Mouse (Mus musculus) mouse embryonic stem cell (cell line): ENCODE measurements around the gene Snd1.

ENCODE experiments used
- in situ Hi-C, 2 experiments: fragments of 300-500 bp; cut with MboI; formaldehyde crosslinking; loops; 1 replicate in 1 of 2; 3 replicates in 1 of 2; pipeline ENCODE4 v1.14.3; 2019 to 2020; ENCODE audit warnings: low sequenced_read_pairs in 2 of 2, low pct_unique_long_range_greater_than_20kb in 1 of 2, mixed read lengths in 1 of 2; ENCODE audit not compliant: unreplicated experiment in 1 of 2

The Snd1 gene

DNA sequence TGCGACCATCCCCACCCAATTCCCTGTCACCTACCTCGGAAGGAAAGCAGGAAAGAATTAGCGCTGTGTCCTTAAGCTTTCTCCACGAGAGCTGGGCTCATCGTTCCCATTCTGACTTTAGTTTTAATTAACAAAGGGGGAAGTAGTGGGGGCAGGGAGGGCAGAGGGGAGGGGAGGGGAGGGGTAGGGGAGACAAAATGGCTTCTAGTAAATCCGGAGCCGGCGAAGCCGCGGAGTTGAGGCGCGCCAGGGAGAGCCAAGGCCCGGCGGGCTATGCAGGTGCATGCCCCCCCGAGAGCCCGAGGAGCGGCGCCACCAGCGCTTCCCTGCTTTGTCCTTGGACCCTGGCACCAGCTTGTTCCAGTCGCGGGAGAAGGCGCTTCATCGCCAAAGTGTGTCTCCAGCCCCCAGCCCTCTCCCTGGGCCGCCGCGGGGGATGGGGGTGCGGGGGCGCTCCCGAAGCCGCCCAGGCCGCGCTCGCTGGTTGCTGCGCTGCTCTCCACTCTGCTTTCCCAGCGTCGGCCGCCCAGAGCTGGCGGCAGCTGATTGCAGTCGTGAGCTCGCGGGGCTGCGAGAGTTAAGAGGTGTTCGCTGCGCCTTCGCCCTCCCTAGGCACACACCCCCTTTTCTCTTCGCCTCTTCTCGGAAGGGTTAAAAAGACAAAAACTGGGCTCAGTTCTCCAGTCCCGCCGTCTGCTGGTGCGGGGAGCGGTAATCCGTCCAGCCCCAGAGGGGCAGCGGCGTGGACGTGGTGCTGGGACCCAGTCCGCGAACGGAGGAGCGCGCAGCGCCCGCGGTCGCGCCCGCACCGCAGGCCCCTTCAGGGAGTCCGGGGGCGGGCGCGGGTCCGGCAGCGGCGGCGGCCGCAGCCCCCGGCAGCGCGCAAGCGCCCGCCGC lies 357.2 kb downstream of the Snd1 start:
- in situ Hi-C loops = no loop called here

GRCm38 (mm10) chr6:28832751-28833291 lies 357.9 kb downstream of the Snd1 start:
- in situ Hi-C loops = no loop called here

DNA sequence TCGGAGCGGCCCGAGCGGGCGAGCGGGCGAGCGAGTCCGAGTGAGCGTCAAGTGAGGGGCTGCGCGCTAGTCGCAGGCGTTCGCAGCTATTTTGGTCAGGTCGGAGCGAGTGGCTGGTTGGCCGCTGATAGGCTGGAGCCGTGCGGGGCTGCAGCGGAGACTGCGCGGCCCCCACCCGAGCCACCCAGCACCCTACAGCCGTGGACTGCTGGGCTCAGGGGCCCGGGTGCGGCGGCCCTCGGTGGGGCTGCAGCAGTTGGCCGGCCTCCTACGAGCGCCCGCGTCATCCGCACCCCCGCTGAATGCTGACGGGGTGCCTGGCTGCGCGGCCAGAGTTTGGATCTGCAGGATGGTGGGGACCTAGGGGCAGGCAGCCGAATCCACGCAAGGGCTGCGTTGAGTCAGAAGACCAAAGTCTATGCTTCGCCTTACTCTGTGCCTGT lies 358.5 kb downstream of the Snd1 start:
- in situ Hi-C loops = no loop called here

DNA sequence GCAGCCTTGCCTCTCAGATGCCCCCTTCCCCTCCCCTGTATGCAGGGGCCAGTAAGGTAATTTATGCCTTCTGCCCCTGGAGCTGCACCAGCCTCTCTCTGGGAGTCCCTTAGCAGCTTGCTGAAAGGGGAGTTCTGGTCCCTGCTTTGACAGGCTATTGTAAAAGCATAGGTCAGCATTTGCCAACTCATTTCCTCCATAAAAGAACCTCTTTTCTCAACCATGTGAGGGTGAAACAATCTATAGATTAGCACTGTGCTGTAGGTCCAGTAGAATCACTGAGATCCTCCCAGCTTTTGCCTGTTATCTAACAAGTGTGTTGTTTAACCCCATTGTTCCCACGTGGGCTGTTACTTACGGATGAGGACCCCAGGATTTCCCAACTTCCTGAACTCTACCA lies 359.1 kb downstream of the Snd1 start:
- in situ Hi-C loops = no loop called here

- in situ Hi-C loops = no loop called here
Observed at GRCm38 (mm10) chr6:28836600-28836999, 361.7 kb downstream of the Snd1 start.

DNA sequence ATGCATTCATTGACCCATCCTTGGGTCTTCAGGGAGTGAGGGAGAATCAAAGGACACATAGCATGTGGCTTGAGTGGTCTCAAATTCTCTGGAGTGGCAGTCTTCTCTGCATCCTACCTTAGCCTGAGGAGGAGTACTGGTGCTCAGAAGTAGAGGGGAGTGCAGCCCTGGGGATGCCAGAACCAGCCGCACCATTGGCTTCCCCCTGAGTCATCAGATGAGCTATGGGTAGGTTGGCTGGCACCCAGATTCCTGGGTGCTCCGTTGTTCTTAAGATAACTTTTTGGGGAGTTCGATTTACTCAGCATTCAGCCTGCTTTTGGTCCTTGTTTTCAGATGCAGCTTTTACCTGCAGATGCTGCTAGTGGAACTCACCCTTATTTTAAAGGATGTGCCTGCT lies 366.6 kb downstream of the Snd1 start:
- in situ Hi-C loops = no loop called here

DNA sequence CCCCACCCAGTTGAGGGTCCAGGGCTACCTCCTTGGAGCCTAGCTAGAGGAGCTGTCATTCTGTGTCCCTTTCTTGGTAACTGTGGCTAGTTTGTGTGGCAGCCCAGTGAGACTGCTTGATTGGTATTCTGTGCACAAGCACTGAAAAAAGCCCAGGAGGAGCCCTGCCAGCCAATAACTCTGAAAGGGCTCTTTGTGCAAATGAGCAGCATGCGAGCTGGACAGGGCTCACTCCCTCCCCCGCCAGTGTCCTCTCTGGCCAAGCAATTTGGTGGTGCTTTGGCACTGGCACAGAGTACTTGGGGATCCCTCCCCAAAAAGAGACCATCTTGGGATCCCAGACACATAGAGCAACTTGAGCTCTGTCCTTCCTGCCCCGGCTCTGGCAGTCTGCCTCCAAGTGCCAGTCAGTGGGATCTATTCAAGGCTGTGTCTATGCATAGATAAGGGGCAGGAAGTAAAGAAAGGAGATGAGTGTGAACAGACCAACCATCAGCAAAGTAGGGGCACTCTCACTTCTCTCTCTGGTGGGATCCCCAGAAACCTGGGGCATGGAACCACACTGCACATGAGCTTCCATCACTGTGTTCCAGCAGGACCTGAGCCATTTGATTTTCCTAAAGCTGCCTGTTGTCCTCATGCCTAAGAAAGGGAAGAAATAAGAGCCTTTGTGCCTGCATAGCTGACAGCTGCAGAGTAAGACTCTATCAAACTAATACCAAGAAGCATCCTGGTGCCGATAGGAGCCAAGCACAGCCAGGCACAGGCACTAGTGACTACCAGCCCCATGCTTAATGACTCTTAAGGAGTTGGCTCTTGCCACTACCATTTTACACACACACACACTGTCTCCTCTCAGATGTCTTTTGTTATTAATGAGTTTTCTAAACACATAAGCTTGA lies 367.7 kb downstream of the Snd1 start:
- in situ Hi-C loops = no loop called here

GRCm38 (mm10) chr6:28845610-28846009 lies 370.7 kb downstream of the Snd1 start:
- in situ Hi-C loops = no loop called here

DNA sequence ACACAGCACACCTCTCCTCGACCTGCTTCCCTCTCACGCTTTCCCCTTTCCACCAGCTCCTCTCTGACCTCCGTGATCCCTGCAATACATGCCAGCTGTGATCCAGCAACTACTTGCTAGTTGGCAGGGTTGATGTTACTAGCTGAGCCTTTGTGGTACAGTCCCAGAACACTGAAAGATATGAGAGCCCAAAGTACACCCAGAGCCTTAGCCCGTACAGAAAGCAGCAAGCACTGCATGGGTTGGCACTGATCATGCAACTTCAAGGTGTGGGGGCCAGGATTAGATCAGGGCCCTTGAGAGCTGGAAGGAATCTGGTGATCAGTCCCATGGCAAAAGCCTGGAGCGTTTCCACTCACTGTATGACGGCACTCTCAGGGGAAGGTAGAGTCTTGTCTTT lies 372.7 kb downstream of the Snd1 start:
- in situ Hi-C loops = no loop called here

DNA sequence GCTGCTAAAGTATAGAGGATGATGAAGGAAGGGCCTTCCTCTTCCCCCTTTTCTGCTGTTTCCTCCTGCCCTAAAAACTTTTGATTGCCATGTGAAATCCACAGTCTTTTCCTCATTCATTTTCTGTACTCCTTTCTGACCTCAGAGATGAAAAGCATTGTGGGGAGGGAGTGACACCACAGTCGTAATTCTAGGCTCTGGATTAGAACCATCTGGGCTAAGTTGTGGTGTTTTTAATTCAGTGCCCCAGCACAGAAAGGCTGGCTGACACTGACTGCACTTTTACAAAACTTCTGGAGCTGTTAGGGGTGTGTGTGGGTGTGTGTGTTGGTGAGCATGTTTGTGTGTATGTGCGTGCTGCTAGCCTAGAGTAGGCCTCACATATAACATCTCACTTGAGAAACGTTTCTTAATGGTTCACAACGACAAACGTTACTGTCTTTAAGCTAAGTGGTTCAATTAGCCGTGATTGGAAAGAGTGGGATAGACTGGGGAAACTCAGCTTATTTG lies 373.4 kb downstream of the Snd1 start:
- in situ Hi-C loops = no loop called here

DNA sequence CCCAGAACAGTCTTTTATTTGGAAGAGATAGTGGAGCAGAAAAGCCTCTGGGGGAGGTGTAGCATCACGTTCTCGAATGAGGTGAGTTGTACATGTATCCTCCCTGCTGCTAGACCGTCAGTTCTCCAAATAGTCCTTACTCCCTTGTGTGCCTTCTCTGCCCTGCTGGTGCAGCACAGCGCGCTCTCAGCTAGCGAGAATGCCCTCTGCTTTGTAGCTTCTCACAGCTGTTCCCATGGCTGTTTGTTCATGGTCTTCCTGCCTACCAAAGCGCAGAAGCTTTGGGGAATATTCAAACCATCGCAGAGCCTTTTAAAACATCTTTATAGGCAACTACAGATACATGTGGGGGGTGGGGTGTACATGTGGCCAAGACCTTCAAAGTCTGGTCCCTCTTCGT lies 374.0 kb downstream of the Snd1 start:
- in situ Hi-C loops = no loop called here

DNA sequence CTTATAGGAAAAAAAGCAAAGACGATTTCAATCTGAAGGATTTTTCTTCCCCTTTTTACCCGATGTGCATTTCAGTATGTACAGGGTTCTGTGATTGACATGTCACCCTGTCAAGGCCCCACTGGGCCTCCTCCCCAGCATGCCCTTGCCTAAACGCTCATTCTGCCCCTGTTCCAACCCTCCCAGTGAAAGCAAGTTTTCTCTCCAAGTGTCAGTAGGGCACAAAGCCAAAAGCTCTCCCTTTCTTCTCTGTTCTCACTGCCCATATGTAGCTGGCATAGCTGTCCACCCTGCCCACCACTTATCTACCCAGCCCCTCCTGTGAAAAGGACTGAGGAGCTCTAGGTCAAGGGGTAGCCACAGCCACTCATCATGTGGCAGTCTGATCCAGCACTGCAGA lies 374.4 kb downstream of the Snd1 start:
- in situ Hi-C loops = no loop called here

DNA sequence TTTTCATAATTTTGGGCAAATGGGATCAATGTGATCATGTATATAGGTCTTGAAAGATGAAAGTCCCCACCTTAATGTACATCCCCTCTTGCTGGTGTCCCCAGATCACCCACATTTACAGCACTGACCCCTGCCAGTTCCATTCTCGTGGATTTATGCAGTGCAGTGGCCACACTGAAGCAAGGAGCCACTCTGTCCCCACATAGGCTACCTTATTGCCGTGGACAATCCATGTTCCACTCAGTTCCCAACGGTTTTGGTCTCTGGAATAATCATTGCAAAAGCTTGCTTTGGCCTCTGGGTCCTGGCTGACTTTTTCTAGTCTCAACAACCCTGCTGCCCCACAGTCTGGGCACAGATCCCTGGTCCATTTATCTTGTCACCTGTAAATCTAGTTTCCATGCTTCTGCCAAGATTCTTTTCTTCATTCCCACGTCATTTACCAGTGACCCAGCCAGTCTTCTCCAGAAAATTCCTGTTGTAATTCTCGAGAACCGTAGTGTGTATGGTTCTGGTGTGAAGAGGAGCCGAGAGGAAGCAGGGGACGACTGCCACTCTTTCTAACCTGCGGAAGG lies 375.5 kb downstream of the Snd1 start:
- in situ Hi-C loops = no loop called here

DNA sequence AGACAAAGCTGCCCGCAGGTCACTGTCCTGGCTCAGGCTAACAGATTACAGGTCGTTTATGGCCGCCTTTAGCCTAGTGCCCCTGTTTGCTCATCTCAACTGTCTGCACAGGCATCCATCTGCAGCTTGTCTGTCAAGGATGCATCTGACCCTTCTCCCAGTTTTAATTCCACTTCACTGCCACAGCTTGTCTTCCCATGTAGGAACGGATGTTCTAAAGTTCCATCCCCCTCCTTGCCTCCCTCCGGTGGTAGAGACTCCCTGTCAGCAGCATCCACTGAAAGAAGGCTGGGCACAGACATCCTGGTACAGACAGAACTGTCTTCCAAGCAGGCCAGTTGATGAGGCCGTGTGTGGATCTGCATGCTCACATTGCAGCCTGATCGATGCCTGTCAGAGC lies 377.4 kb downstream of the Snd1 start:
- in situ Hi-C loops = no loop called here

GRCm38 (mm10) chr6:28853164-28853563 lies 378.2 kb downstream of the Snd1 start:
- in situ Hi-C loops = no loop called here

DNA sequence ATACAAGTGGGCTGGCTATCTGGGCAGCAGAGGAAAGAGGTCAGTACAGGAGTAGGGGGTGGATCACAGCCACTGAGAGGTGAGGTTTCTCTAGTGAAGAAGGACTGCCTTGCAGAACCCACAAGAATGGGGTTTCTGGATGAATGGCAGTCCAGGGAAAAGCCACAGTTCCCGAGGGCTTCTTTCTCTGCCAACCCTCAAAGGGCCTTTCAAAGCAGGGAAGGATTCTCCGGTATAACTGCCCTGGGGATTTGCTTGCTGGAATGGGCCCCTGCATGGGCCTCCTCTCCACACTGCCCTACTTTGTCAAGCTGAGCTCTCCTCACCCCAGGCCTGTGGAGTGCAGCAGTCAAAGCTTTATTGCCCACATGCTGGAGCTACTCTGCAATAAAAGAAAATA lies 378.7 kb downstream of the Snd1 start:
- in situ Hi-C loops = no loop called here

- in situ Hi-C loops = no loop called here
Observed at GRCm38 (mm10) chr6:28854598-28854997, 379.7 kb downstream of the Snd1 start.

GRCm38 (mm10) chr6:28855442-28855841 lies 380.5 kb downstream of the Snd1 start:
- in situ Hi-C loops = no loop called here

GRCm38 (mm10) chr6:28856789-28857188 lies 381.9 kb downstream of the Snd1 start:
- in situ Hi-C loops = no loop called here
